Mouse (Mus musculus): ENCODE measurements around the gene Rp9.

Gene Rp9

GRCm38 (mm10) chr9:22469643-22470042, at the start of gene Rp9:
Gene Rp9, minus strand, starts transcription at chr9:22469743.
- DNase-seq (ENCODE audit: low spot score in 2 of 2): no peak

- DNase-seq (ENCODE audit: low spot score in 2 of 2): no peak
These were observed 49.0 kb upstream of the Rp9 start for GRCm38 (mm10) chr9:22518394-22519041.

DNA sequence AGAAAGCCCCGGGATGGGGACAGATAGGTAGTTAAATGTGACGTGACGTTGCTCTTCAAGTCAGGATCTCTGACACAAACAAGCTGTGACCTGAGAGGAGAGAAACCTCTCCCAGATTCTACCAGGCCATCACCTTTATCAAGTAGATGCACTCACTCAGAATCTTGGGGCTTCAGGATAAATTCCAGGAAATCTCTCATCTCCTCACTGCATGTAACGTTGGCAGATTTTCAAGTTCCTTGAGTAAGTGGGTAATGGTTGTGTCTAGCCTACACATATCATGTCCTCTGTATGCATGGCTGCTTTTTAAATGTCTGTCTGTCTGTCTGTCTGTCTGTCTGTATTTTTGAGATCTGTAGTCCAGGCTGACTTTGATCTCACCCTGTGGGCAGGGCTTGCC, 45.5 kb upstream of the Rp9 start:
- DNase-seq (ENCODE audit: low spot score in 2 of 2): no peak

DNA sequence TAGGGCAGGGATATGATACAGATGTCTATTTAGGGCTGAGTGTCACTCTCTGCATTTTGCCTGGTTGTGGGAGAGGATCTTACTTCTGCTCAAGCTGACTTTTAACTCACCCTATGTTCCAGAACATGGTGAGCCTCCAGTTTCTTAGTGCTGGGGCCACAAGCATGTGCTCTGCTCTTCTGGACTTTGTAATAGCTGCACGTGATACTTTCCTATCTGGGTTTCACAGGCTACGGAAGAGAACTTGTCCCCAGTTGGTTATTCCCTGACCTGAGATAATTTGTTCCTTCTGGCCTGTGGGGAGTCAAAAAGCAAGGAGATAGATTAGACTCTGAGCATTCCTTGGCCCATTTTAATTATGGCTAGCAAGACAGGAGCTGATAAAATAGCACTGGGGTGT, 36.0 kb upstream of the Rp9 start:
- DNase-seq (ENCODE audit: low spot score in 2 of 2): no peak

DNA sequence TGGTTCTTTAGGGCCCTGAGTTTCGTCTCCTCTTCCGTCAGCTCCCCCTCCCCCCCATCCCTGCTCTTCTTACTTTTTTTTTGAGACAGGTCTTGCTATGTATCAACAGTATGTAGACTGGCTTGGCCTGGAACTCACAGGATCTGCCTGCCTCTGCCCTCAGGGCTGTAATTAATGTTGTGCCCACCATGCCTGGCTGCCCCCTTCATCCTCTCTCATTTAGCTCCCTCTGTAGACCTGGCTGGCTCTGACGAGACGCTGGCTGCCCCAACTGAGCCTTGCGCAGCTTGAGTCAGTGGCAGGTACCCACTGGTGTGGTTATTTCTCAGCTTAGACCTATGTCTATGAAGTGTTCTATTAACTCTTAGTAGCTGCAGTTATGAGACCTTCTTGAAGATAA, 34.0 kb upstream of the Rp9 start:
- DNase-seq (ENCODE audit: low spot score in 2 of 2): no peak

GRCm38 (mm10) chr9:22502972-22503371, 33.4 kb upstream of the Rp9 start:
- no peak for DNase-seq (ENCODE audit: low spot score in 2 of 2)

GRCm38 (mm10) chr9:22497021-22497767, 27.7 kb upstream of the Rp9 start:
- no peak for DNase-seq (ENCODE audit: low spot score in 2 of 2)

- DNase-seq (ENCODE audit: low spot score in 2 of 2): no peak
These were observed 25.6 kb upstream of the Rp9 start for GRCm38 (mm10) chr9:22495133-22495532.

DNA sequence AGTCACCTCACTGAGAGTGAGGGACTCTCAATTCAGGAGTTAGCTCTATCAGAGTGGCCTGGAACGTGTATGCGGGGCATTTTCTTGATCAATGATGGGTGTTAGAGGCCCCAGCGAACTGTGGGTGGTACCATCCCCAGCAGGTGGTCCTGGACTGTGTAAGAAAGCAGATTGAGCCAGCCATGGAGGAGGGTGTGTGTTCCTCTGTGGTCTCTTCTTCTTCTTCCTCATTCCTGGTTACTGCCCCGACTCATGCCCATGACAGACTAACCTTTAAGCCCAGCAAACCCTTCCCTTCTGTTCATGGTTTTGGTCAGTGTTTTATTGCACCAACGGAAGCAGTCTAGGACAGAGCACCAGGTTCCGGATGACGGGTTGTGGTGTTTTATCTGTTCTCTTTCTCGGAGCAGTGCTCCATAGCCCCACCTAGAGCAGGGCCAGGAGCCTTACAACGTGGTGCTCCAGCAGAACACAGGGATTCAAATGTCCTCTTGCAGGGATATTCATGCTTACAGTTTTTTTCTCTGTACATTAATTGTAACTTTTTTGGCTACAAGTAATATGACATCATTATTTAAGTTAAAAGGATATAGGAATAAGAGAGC, 24.8 kb upstream of the Rp9 start:
- no peak for DNase-seq (ENCODE audit: low spot score in 2 of 2)

DNA sequence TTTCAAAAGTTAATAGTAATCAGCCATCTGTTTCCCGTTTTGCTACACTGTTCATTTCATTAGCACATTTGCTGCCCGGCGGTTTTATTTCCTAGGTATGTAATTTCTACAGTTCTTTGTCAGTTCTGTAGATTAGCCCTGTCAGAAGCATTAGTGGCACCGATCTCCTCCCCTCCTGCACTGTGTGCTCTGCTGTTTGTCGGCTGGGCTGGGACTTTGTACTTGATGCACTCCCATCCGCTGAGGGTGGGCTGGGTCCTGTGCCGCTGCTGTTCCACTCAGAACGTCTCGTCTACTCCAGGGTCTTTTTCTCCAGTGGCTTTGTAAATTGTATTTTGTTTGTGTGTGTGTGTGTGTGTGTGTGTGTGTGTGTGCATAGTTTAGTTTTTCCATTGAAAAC, 19.4 kb upstream of the Rp9 start:
- DNase-seq (ENCODE audit: low spot score in 2 of 2): no peak

DNA sequence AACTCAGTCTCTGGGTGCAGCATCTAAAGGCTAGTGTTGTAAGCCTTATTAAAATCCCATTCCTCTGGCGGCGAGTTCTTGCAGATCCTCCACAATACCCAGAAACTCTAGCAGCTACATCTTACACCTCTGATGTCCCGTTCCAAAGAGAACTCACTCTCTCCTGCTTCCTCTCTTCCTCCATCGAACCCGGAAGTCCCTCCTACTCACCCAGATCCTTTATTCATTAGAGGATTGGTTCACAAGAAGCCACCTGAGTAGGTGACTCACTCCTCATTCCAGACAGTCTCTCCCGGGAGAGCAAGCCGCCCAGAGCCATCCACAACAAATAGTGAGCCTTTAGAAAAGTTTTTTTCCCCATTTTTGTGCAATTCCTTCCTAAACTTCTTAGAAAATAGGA, 16.7 kb upstream of the Rp9 start:
- no peak for DNase-seq (ENCODE audit: low spot score in 2 of 2)

DNA sequence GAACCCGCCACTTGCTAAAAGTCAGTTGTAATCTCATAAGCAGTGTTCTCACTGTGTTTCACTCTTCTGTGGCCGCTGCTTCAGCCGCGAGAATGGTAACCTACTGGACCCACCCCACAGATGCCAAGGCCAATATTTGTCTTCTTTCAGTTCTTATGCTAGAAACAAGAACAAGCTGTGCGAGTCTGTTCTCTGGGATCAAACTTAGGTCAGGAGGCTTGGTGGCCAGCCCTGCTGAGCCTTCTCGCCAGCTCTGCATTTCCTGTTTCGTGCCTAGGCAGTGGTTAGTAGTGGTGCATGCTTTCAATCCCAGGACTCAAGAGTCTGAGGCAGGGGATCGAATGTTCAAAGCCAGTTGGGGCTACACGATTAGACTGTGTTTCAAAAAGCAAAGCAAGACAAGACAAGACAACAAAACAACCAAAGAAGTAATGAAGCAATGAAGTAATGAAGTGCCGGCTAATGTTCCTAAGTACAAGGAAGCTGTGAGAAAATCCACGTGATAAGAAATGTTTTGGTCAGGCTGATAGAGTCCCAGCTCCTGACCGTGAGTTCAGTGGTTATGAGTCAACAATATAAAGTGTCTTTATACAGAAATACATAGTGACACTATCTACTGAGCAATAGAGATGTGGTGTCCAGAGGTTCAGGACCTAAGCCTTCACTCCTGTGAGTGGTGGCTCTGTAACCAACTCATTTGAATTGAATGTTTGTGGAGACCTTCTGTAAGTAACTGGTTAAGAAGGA, 15.2 kb upstream of the Rp9 start:
- DNase-seq (ENCODE audit: low spot score in 2 of 2): peak in 1 of 2 experiments; percentile 21

- DNase-seq (ENCODE audit: low spot score in 2 of 2): no peak
These were observed 14.5 kb upstream of the Rp9 start for GRCm38 (mm10) chr9:22483866-22484561.

- DNase-seq (ENCODE audit: low spot score in 2 of 2): no peak
These were observed 9.4 kb upstream of the Rp9 start for GRCm38 (mm10) chr9:22478946-22479345.

DNA sequence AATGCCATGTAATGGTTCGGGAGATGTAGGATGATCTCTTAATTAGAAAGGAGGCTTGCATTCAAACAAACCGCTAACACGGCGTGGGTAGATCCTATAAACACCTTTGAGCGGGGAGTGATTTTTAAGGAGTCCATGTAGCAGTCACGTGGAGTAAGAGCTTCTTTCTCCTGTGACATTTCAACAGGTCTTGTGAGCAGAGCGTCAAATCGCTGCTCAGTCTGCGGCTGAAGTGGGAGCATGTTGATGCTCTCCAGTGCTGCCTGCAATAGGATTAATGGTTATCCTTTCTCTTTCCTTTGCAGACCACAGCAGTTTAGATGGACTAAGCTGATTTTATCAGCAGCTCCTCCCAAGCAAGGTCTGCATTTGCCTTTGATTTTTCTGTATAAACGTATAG, 6.7 kb upstream of the Rp9 start:
- DNase-seq (ENCODE audit: low spot score in 2 of 2): no peak

DNA sequence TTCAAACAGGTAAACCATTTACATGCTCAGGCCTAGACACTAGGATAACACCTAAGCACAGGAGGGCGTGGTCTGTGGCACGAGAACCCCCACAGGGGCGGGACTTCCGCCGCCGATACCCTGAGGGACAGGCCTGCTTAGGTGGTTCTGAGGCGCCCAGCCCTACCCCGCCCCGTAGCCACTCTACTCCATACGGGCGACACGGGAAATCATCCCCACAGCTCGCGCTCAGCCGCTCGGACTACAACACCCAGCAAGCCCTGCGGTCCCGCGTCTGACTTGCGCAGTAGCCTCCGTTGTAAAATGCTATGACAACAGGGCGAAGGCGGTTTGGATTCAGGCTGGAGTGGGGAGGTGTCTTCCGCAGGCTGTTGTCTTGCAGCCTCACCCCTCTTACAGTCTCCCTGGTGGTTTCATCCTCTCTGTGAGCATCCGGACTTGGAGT, 5.9 kb upstream of the Rp9 start, which contains the start of gene Bbs9:
Bbs9 (plus strand) TSS at position 292 of the 445 bp plus-strand sequence.
- peak; percentile 88 for DNase-seq (ENCODE audit: low spot score in 2 of 2)

DNA sequence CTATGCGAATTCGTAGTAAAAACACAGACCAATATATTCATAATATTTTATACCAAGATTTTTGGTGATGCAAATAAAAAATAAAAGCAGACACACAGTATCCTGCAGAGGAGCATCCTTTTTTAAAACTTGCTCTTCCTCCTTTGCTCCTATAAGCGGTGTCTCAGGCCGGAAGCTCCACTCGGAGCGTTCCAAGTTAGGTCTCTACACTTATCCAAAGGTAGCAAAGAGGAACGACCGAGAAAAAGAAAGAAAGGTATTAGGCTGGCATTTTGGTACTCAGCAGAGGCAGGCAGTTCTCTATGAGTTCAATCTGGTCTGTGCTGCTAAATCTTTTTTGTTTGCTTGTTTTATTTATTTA, 664 bp downstream of the Rp9 start:
- DNase-seq (ENCODE audit: low spot score in 2 of 2): no peak

- no peak for DNase-seq (ENCODE audit: low spot score in 2 of 2)
These were observed 1.2 kb downstream of the Rp9 start for GRCm38 (mm10) chr9:22468170-22468898.

- DNase-seq (ENCODE audit: low spot score in 2 of 2): peak in 1 of 2 experiments; percentile 48
These were observed 2.0 kb downstream of the Rp9 start for GRCm38 (mm10) chr9:22467371-22468169.

DNA sequence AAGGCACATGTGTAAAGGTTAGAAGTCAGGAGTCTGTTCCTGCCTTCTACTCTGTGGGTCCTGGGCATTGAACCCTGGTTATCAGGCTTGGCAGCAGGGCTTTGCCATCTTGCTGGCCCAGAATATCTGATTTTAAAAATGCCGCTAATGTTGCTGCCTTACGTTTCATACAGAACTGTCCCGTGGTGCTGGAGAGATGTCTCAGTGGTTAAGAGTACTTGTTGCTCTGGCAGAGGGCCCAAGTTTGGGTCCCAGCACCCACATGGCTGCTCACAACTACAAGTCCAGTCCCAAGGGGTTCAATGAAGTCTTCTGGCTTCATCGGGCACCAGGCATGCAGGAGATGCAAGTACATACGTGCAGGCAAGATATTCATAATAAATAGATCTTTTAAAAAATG, 3.3 kb downstream of the Rp9 start:
- no peak for DNase-seq (ENCODE audit: low spot score in 2 of 2)

Measured in urinary bladder, postnatal 4 days (tissue).